Mouse (Mus musculus) neural tube, embryonic 14.5 days (tissue): Measurements from ENCODE around the gene Sergef. TPM values are rescaled to one million over a fixed set of nuclear protein-coding genes. Genes with fewer than 3 reads are reported as not detected.

Source experiments
- ATAC-seq: fragments of 200-750 bp; cut with Nextera tagmentation; 2 replicates; pipeline ENCODE4 v1.8.0; 2017; ENCODE audit warnings: low read depth, mild to moderate bottlenecking, moderate TSS enrichment, moderate library complexity
- H3K27ac ChIP-seq: fragments of 300-500 bp; sonication (generic); 2 replicates; pipeline ENCODE4 v1.5.1; 2014; ENCODE audit warnings: low read depth, mild to moderate bottlenecking, control low read depth, low read length, moderate library complexity, mixed read lengths
- H3K27me3 ChIP-seq: fragments of 300-500 bp; sonication (generic); 2 replicates; pipeline ENCODE4 v1.6.1; 2014; ENCODE audit warnings: low read length; ENCODE audit not compliant: control insufficient read depth, insufficient read depth
- H3K36me3 ChIP-seq: fragments of 300-500 bp; sonication (generic); 2 replicates; pipeline ENCODE4 v1.6.1; 2014; ENCODE audit warnings: low read length, mixed read lengths; ENCODE audit not compliant: control insufficient read depth, insufficient read depth
- H3K4me1 ChIP-seq: fragments of 300-500 bp; sonication (generic); 2 replicates; pipeline ENCODE4 v1.6.1; 2014; ENCODE audit warnings: low read length; ENCODE audit not compliant: control insufficient read depth, insufficient read depth
- H3K4me2 ChIP-seq: fragments of 300-500 bp; sonication (generic); 2 replicates; pipeline ENCODE4 v1.6.1; 2014; ENCODE audit warnings: mild to moderate bottlenecking, low read depth, low read length, control low read depth
- H3K4me3 ChIP-seq: fragments of 300-500 bp; sonication (generic); 2 replicates; pipeline ENCODE4 v1.5.1; 2014; ENCODE audit warnings: low read depth, low read length, control low read depth, mixed read lengths
- H3K9ac ChIP-seq: fragments of 300-500 bp; sonication (generic); replicated peaks from 2 replicates; pipeline ENCODE4 v1.6.1; 2014; ENCODE audit warnings: low read depth, mild to moderate bottlenecking, control low read depth, low read length, mixed read lengths
- H3K9me3 ChIP-seq: fragments of 300-500 bp; sonication (generic); 2 replicates; pipeline ENCODE4 v1.6.1; 2016; ENCODE audit warnings: low read length; ENCODE audit not compliant: control insufficient read depth
- WGBS: fragments of 180-500 bp; shearing (Covaris S2); extraction: QIAGEN DNeasy Blood & Tissue Kit; methylation state at CpG from one replicate; pipeline ENCODE4 v1.1.7; 2014; 5-methylcytosine and 5-hydroxymethylcytosine counted together
- polyA plus RNA-seq: library from polyadenylated mRNA; unstranded; fragments of >200 nt; fragmentation: Nextera tagmentation; extraction: Ambion mirVana; gene quantifications from 2 replicates; pipeline ENCODE4 v1.2.1, GENCODE M21; 2014

The Sergef gene
- polyA plus RNA-seq, 1 experiment from 2014 or later: 46.3 TPM

DNA sequence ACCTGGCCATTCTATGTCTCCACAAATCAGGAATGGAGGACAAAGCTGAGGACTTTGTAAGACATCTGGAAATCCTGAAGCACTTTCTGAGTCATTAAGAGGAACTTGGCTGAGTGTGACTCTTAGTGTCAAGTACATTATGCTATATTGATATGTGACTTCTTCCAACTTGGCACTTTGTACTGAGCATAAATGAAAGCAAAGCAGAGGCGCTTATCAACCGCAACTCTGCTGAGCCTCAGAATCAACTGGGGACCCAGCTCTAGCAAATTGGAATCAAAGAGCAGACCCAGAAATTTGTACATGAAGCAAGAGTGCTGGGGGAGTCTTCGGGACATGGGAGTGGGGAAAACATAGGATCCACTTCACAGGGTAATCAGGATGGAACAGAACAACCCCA is 92.0 kb downstream of the Sergef start:
- Histone ChIP-seq H3K9ac (no peak overlapping the region), H3K27me3 (no peaks in the 10 kb centered on the region), H3K4me3 (no peak overlapping the region), H3K4me1 (peaks cover 11% of the 10 kb centered on the region; the same call in 1 of the 2 replicates), H3K36me3 (no peaks in the 10 kb centered on the region), H3K4me2 (no peak overlapping the region), H3K27ac (no peak overlapping the region), H3K9me3 (no peaks in the 10 kb centered on the region)
- no peak for ATAC-seq
- WGBS: 95% methylated on average over 3 of the region's 3 CpGs

DNA sequence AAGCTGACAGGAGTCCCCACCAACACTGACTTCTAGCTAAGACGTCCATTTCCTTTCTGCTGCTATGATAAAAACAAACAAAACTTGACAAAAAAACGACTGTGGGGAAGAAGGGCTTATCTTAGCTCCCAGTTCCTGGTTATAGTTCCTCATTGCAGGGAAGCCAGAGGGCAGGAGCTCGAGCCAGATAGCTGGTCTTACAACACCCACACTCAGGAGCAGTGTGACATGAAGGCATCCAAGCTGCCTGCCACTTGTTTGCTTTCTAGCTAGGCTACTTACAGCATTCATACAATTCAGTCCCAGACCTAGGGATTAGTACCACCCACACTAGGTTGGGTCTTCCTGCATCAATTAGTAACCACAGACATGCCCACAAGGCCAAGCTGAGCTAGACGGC is 93.1 kb downstream of the Sergef start:
- no peaks in the 10 kb centered on the region for H3K36me3 ChIP-seq
- H3K4me2 ChIP-seq: no peak overlapping the region
- no peaks in the 10 kb centered on the region for H3K27me3 ChIP-seq
- H3K27ac ChIP-seq: no peak overlapping the region
- H3K4me3 ChIP-seq: no peak overlapping the region
- no peaks in the 10 kb centered on the region for H3K9me3 ChIP-seq
- 80% methylated on average over 4 of the region's 4 CpGs for WGBS
- H3K9ac ChIP-seq: no peak overlapping the region
- no peak for ATAC-seq
- peaks cover under 1% of the 10 kb centered on the region; the same call in 1 of the 2 replicates for H3K4me1 ChIP-seq

GRCm38 (mm10) chr7:46544195-46544641 is 95.4 kb downstream of the Sergef start:
- H3K27me3 ChIP-seq: no peaks in the 10 kb centered on the region
- H3K4me1 ChIP-seq: no peaks in the 10 kb centered on the region
- WGBS: 70% methylated on average over 12 of the region's 12 CpGs
- H3K9me3 ChIP-seq: no peaks in the 10 kb centered on the region
- ATAC-seq: peak; percentile 49; the same call in 1 of the 2 replicates
- no peaks in the 10 kb centered on the region for H3K36me3 ChIP-seq
- H3K9ac ChIP-seq: no peak overlapping the region
- H3K4me3 ChIP-seq: no peak overlapping the region
- no peak overlapping the region for H3K4me2 ChIP-seq
- no peak overlapping the region for H3K27ac ChIP-seq

GRCm38 (mm10) chr7:46542117-46542516 is 97.5 kb downstream of the Sergef start:
- Histone ChIP-seq H3K4me3 (no peak overlapping the region), H3K9me3 (no peaks in the 10 kb centered on the region), H3K9ac (no peak overlapping the region), H3K27ac (no peak overlapping the region), H3K27me3 (no peaks in the 10 kb centered on the region), H3K4me2 (no peak overlapping the region), H3K36me3 (no peaks in the 10 kb centered on the region), H3K4me1 (no peaks in the 10 kb centered on the region)
- WGBS: 82% methylated on average over 3 of the region's 3 CpGs
- ATAC-seq: no peak

- no peak for ATAC-seq
Observed at GRCm38 (mm10) chr7:46540616-46541015, 99.0 kb downstream of the Sergef start.

GRCm38 (mm10) chr7:46536456-46537097 is 103.0 kb downstream of the Sergef start:
- 92% methylated on average over 9 of the region's 9 CpGs for WGBS
- Histone ChIP-seq H3K27ac (no peak overlapping the region), H3K27me3 (no peaks in the 10 kb centered on the region), H3K9me3 (no peaks in the 10 kb centered on the region), H3K36me3 (no peaks in the 10 kb centered on the region), H3K4me1 (peaks cover 8% of the 10 kb centered on the region; the same call in 1 of the 2 replicates), H3K4me3 (no peak overlapping the region), H3K4me2 (no peak overlapping the region), H3K9ac (no peak overlapping the region)
- ATAC-seq: no peak

More at GRCm38 (mm10) chr7:46540616-46541015, 99.0 kb downstream of the Sergef start:
- H3K4me3 ChIP-seq: no peak overlapping the region
- no peaks in the 10 kb centered on the region for H3K9me3 ChIP-seq
- 84% methylated on average over 1 of the region's 1 CpGs for WGBS
- no peak overlapping the region for H3K27ac ChIP-seq
- H3K27me3 ChIP-seq: no peaks in the 10 kb centered on the region
- no peak overlapping the region for H3K9ac ChIP-seq
- H3K36me3 ChIP-seq: no peaks in the 10 kb centered on the region
- no peaks in the 10 kb centered on the region; the same call in 1 of the 2 replicates for H3K4me1 ChIP-seq
- H3K4me2 ChIP-seq: no peak overlapping the region

- 13% methylated on average over 10 of the region's 10 CpGs for whole genome bisulfite sequencing
- no peak overlapping the region; the same call in 1 of the 2 replicates for H3K27ac ChIP-seq
- H3K4me2 ChIP-seq: no peak overlapping the region; the same call in 1 of the 2 replicates
- no peak overlapping the region for H3K4me3 ChIP-seq
- ATAC-seq: peak; percentile 94
- H3K27me3 ChIP-seq: no peaks in the 10 kb centered on the region
- no peaks in the 10 kb centered on the region for H3K9me3 ChIP-seq
- H3K9ac ChIP-seq: no peak overlapping the region
- peaks cover 10% of the 10 kb centered on the region for H3K4me1 ChIP-seq
- H3K36me3 ChIP-seq: no peaks in the 10 kb centered on the region
Observed at GRCm38 (mm10) chr7:46535429-46535799, 104.2 kb downstream of the Sergef start.

GRCm38 (mm10) chr7:46534767-46535428 is 104.7 kb downstream of the Sergef start:
- no peaks in the 10 kb centered on the region for H3K9me3 ChIP-seq
- no peak for ATAC-seq
- H3K27me3 ChIP-seq: no peaks in the 10 kb centered on the region
- no peaks in the 10 kb centered on the region for H3K36me3 ChIP-seq
- 84% methylated on average over 11 of the region's 11 CpGs for whole genome bisulfite sequencing
- peak overlapping the region; percentile 25; the same call in 1 of the 2 replicates for H3K27ac ChIP-seq
- no peak overlapping the region for H3K4me3 ChIP-seq
- H3K4me1 ChIP-seq: peaks cover 12% of the 10 kb centered on the region
- no peak overlapping the region for H3K9ac ChIP-seq
- H3K4me2 ChIP-seq: no peak overlapping the region; the same call in 1 of the 2 replicates

DNA sequence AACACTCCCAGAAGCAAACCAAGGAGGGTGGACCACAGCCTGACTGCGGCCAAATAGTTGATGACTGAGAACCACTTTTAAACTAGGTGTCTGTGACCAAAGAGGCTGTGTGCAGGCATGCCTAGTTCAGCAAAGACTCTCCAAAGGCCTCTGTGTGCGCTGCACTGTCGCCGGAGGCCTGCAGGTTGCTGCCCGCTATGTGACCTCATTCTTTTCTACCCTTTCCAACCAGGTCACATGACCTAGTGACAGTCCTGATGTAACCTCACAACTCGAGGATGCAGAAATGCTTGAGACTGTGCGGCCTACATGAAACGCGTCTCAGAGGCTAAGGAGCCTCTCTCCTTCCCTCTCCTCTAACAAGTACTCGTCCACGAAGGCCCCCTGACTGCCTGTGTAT is 106.1 kb downstream of the Sergef start:
- Histone ChIP-seq H3K36me3 (no peaks in the 10 kb centered on the region), H3K9ac (no peak overlapping the region), H3K27me3 (no peaks in the 10 kb centered on the region), H3K4me3 (no peak overlapping the region), H3K27ac (no peak overlapping the region), H3K4me1 (peaks cover 12% of the 10 kb centered on the region), H3K4me2 (no peak overlapping the region), H3K9me3 (no peaks in the 10 kb centered on the region)
- 79% methylated on average over 11 of the region's 11 CpGs for WGBS
- no peak for ATAC-seq
